In the genomic region with DNA sequence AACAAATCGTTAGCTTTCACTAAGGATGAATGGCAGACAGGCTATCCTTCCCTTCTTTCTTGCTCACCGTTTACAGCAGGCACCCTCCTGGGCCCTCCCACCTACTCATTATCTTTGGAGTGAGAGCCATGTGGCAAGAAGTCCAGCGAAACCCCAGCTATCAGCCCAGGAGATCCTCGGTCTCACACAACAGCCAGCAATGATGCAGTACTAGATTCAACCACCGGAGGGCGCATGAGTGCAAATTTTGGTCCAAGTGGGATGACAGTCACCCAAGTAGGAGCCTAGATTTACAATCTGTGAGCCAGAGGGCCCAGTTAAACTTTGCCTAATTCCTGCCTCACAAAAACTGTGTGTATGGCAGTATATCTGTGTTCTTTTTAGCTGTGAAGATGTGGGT, we compare ENCODE assay signal across 8 mouse cellular contexts. TPM values are rescaled to one million over a fixed set of nuclear protein-coding genes. Genes with fewer than 3 reads are reported as not detected.
A peak's percentile ranks its signal among the peaks of the same experiment; 100 is the strongest.
DNase-seq lines count a peak whose midpoint lies in the region; ATAC-seq and TF ChIP-seq lines count a peak whose summit lies in the region.

No protein-coding gene starts in this region.

- peak; percentile 35; the same call in 1 of the 2 replicates for ATAC-seq in G1E (ENCODE audit: extremely low read depth, insufficient number of reproducible peaks, low FRiP score, poor library complexity, severe bottlenecking)
- peak; percentile 72 for ATAC-seq in forebrain, postnatal 0 days

- peaks cover 11% of the 10 kb centered on the region for H3K27me3 ChIP-seq in G1E (ENCODE audit: insufficient read depth, low read length)
- H3K27me3 ChIP-seq in forebrain, postnatal 0 days (ENCODE audit: insufficient read depth, low read length): peaks cover 8% of the 10 kb centered on the region; the same call in 1 of the 2 replicates
- H3K27me3 ChIP-seq in thymus, adult 2 months (ENCODE audit: control insufficient read depth, insufficient read depth, low read length): peaks cover under 1% of the 10 kb centered on the region; the same call in 1 of the 2 replicates

- no peak overlapping the region for H3K4me3 ChIP-seq in G1E (ENCODE audit: low read depth, low read length)
- H3K4me3 ChIP-seq in forebrain, postnatal 0 days (ENCODE audit: low read depth, low read length): no peak overlapping the region
- H3K4me3 ChIP-seq in lung, adult 2 months (replicated peaks; ENCODE audit: extremely low read depth, low read depth, low read length): no peak overlapping the region
- H3K4me3 ChIP-seq in olfactory bulb, adult 2 months (ENCODE audit: insufficient read depth, low read depth, low read length): no peak overlapping the region
- H3K4me3 ChIP-seq in thymus, adult 2 months (ENCODE audit: control insufficient read depth, insufficient read depth, low read length): no peak overlapping the region

- peaks cover 55% of the 10 kb centered on the region for H3K4me1 ChIP-seq in G1E (ENCODE audit: insufficient read depth, low read depth, low read length)
- no peaks in the 10 kb centered on the region for H3K4me1 ChIP-seq in forebrain, postnatal 0 days (ENCODE audit: insufficient read depth)
- peaks cover 8% of the 10 kb centered on the region for H3K4me1 ChIP-seq in lung, adult 2 months (ENCODE audit: control insufficient read depth, insufficient read depth, low read length)
- H3K4me1 ChIP-seq in olfactory bulb, adult 2 months (ENCODE audit: control insufficient read depth, insufficient read depth, low read length): peaks cover 16% of the 10 kb centered on the region
- peaks cover 3% of the 10 kb centered on the region; the same call in 1 of the 2 replicates for H3K4me1 ChIP-seq in thymus, adult 2 months (replicated peaks; ENCODE audit: control insufficient read depth, insufficient read depth, low read length)

- H3K9me3 ChIP-seq in G1E (replicated peaks): no peaks in the 10 kb centered on the region
- no peaks in the 10 kb centered on the region for H3K9me3 ChIP-seq in forebrain, postnatal 0 days (ENCODE audit: low read length)

- H3K9ac ChIP-seq in forebrain, postnatal 0 days: no peak overlapping the region

- intact Hi-C loops in heart, postnatal 36 days (cut with DNase I): loop anchor here (1.0 kb wide), 2 partner anchors 19 to 32 kb away; no protein-coding TSS in a partner anchor

- peak; percentile 92 for TF ChIP-seq CTCF in G1E (IDR thresholded peaks at IDR 0.05; ENCODE audit: low read depth, low read length)
- TF ChIP-seq CTCF in forebrain, postnatal 0 days (IDR thresholded peaks at IDR 0.05; ENCODE audit: low read depth): peak; percentile 95
- peak; percentile 89 for TF ChIP-seq CTCF in lung, adult 2 months (IDR thresholded peaks at IDR 0.05; ENCODE audit: insufficient read depth, low read length)
- TF ChIP-seq CTCF in olfactory bulb, adult 2 months (IDR thresholded peaks at IDR 0.05; ENCODE audit: insufficient read depth, low read depth, low read length): peak; percentile 44
- TF ChIP-seq CTCF in thymus, adult 2 months (IDR thresholded peaks at IDR 0.05; ENCODE audit: borderline replicate concordance, control insufficient read depth, extremely low read depth, insufficient read depth, low read length, poor library complexity): peak; percentile 55; the same call in 1 of the 2 replicates

- peak overlapping the region; percentile 33; the same call in 1 of the 2 replicates for H3K4me2 ChIP-seq in forebrain, postnatal 0 days (ENCODE audit: low read depth)

- no peak for TF ChIP-seq POLR2A in lung, adult 2 months (IDR thresholded peaks at IDR 0.05; ENCODE audit: borderline replicate concordance, extremely low read depth, low read depth, low read length)
- no peak for TF ChIP-seq POLR2A in olfactory bulb, adult 2 months (IDR thresholded peaks at IDR 0.05; ENCODE audit: insufficient read depth, low read depth, low read length)
- TF ChIP-seq POLR2A in thymus, adult 2 months (IDR thresholded peaks at IDR 0.05; ENCODE audit: control insufficient read depth, extremely low read depth, insufficient read depth, low read length, poor library complexity): no peak

- DNase-seq in G1E (ENCODE audit: low spot score): peak; percentile 50
- peak; percentile 86 to 95 for DNase-seq in cerebellum, adult 18-20 months
- DNase-seq in forebrain, postnatal 0 days: peak; percentile 94
- peak; percentile 92 to 96 for DNase-seq in heart, postnatal 36 days
- peak; percentile 89 to 98 for DNase-seq in layer of hippocampus, adult 18-20 months (ENCODE audit: low spot score in 2 of 2)
- peak; percentile 95 for DNase-seq in lung, adult 2 months
- peak; percentile 85 for DNase-seq in thymus, adult 2 months

- H3K36me3 ChIP-seq in G1E (replicated peaks): no peaks in the 10 kb centered on the region
- no peaks in the 10 kb centered on the region for H3K36me3 ChIP-seq in forebrain, postnatal 0 days (ENCODE audit: insufficient read depth)
- H3K36me3 ChIP-seq in thymus, adult 2 months (ENCODE audit: control insufficient read depth, insufficient read depth, low read length): no peaks in the 10 kb centered on the region

- WGBS in forebrain, postnatal 0 days: 2% methylated on average over 6 of the region's 6 CpGs
- 5% methylated on average over 6 of the region's 6 CpGs for WGBS in lung, adult 2 months
- WGBS in olfactory bulb, adult 2 months: under 1% methylated on average over 6 of the region's 6 CpGs
- 5% methylated on average over 6 of the region's 6 CpGs for WGBS in thymus, adult 2 months

- no peak overlapping the region for H3K27ac ChIP-seq in forebrain, postnatal 0 days (ENCODE audit: low read depth, low read length)
- H3K27ac ChIP-seq in olfactory bulb, adult 2 months (ENCODE audit: insufficient read depth, low read depth, low read length): no peak overlapping the region
- no peak overlapping the region for H3K27ac ChIP-seq in thymus, adult 2 months (ENCODE audit: control insufficient read depth, insufficient read depth, low read length)

RNA-seq across cellular contexts. Expression of gene Mt2, which starts 5.2 kb away (rescaled TPM):
- total RNA-seq in G1E (2014; fragmentation: Nextera tagmentation) (541 and 661 TPM in 2 replicates), G1E (2017) (2,059 and 2,753 TPM in 2 replicates)
- 6,726 and 9,419 TPM in 2 replicates for polyA plus RNA-seq in G1E (2012)
- 36.4 and 88.1 TPM in 2 replicates for total RNA-seq in forebrain, postnatal 0 days (2014; rRNA removed)
- polyA plus RNA-seq in forebrain, postnatal 0 days (2015; fragmentation: Nextera tagmentation; extraction: Ambion mirVana): 139 and 143 TPM in 2 replicates
- total RNA-seq in heart, postnatal 36 days (2021): 100 to 1,000 TPM; 160 to 162 TPM
- total RNA-seq in layer of hippocampus, adult 18-20 months (2021): 100 to 1,000 TPM; 501 to 598 TPM
- 32.2 and 56.0 TPM in 2 replicates for polyA plus RNA-seq in lung, adult 2 months (2012; rRNA removed)
- not detected in 2 replicates for polyA plus RNA-seq in olfactory bulb, adult 2 months (2012; ENCODE audit: insufficient read depth, insufficient read length, low replicate concordance, missing spikeins)
- polyA plus RNA-seq in thymus, adult 2 months (2012; rRNA removed): 16.2 and 21.0 TPM in 2 replicates

RNA-seq across cellular contexts. Expression of gene Mt1, which starts 11.6 kb away (rescaled TPM):
- total RNA-seq in G1E (2014; fragmentation: Nextera tagmentation): 1,659 and 2,059 TPM in 2 replicates
- 5,034 and 5,354 TPM in 2 replicates for total RNA-seq in G1E (2017)
- polyA plus RNA-seq in G1E (2012): 1,198 and 3,016 TPM in 2 replicates
- 205 and 418 TPM in 2 replicates for total RNA-seq in forebrain, postnatal 0 days (2014; rRNA removed)
- 386 and 411 TPM in 2 replicates for polyA plus RNA-seq in forebrain, postnatal 0 days (2015; fragmentation: Nextera tagmentation; extraction: Ambion mirVana)
- 100 to 1,000 TPM; 482 to 504 TPM for total RNA-seq in heart, postnatal 36 days (2021)
- 100 to 1,000 TPM; 625 to 755 TPM for total RNA-seq in layer of hippocampus, adult 18-20 months (2021)
- 417 and 493 TPM in 2 replicates for polyA plus RNA-seq in lung, adult 2 months (2012; rRNA removed)
- 885 TPM in 1 of 2 replicates, not detected in the other for polyA plus RNA-seq in olfactory bulb, adult 2 months (2012; ENCODE audit: insufficient read depth, insufficient read length, low replicate concordance, missing spikeins)
- 155 and 260 TPM in 2 replicates for polyA plus RNA-seq in thymus, adult 2 months (2012; rRNA removed)

RNA-seq across cellular contexts. Expression of gene Mt3, which starts 14.8 kb away (rescaled TPM):
- total RNA-seq in G1E (2014; fragmentation: Nextera tagmentation) (not detected in 2 replicates), G1E (2017) (not detected in 2 replicates)
- not detected in 2 replicates for polyA plus RNA-seq in G1E (2012)
- 151 and 445 TPM in 2 replicates for total RNA-seq in forebrain, postnatal 0 days (2014; rRNA removed)
- 316 and 341 TPM in 2 replicates for polyA plus RNA-seq in forebrain, postnatal 0 days (2015; fragmentation: Nextera tagmentation; extraction: Ambion mirVana)
- 1 to 10 TPM; 1.9 to 4.1 TPM for total RNA-seq in heart, postnatal 36 days (2021)
- total RNA-seq in layer of hippocampus, adult 18-20 months (2021): 1,000 to 10,000 TPM; 1,203 to 1,275 TPM
- 1.4 and 1.6 TPM in 2 replicates for polyA plus RNA-seq in lung, adult 2 months (2012; rRNA removed)
- polyA plus RNA-seq in olfactory bulb, adult 2 months (2012; ENCODE audit: insufficient read depth, insufficient read length, low replicate concordance, missing spikeins): not detected in 2 replicates
- polyA plus RNA-seq in thymus, adult 2 months (2012; rRNA removed): 0.96 and 1.9 TPM in 2 replicates

RNA-seq across cellular contexts. Expression of gene Mt4, which starts 30.2 kb away (rescaled TPM):
- total RNA-seq in G1E (2014; fragmentation: Nextera tagmentation): not detected in 2 replicates
- total RNA-seq in G1E (2017): not detected in 2 replicates
- polyA plus RNA-seq in G1E (2012): not detected in 2 replicates
- total RNA-seq in forebrain, postnatal 0 days (2014; rRNA removed): not detected in 2 replicates
- not detected in 2 replicates for polyA plus RNA-seq in forebrain, postnatal 0 days (2015; fragmentation: Nextera tagmentation; extraction: Ambion mirVana)
- not detected for total RNA-seq in heart, postnatal 36 days (2021)
- not detected for total RNA-seq in layer of hippocampus, adult 18-20 months (2021)
- polyA plus RNA-seq in lung, adult 2 months (2012; rRNA removed): 935 TPM in 1 of 2 replicates, not detected in the other
- polyA plus RNA-seq in olfactory bulb, adult 2 months (2012; ENCODE audit: insufficient read depth, insufficient read length, low replicate concordance, missing spikeins): not detected in 2 replicates
- 6.5 and 12.1 TPM in 2 replicates for polyA plus RNA-seq in thymus, adult 2 months (2012; rRNA removed)

RNA-seq across cellular contexts. Expression of gene Nup93, which starts 47.1 kb away (rescaled TPM):
- 37.7 and 39.9 TPM in 2 replicates for total RNA-seq in G1E (2014; fragmentation: Nextera tagmentation)
- total RNA-seq in G1E (2017): 40.8 and 42.5 TPM in 2 replicates
- polyA plus RNA-seq in G1E (2012): 5.6 and 6.0 TPM in 2 replicates
- total RNA-seq in forebrain, postnatal 0 days (2014; rRNA removed): 43.7 and 44.5 TPM in 2 replicates
- 31.4 and 36.7 TPM in 2 replicates for polyA plus RNA-seq in forebrain, postnatal 0 days (2015; fragmentation: Nextera tagmentation; extraction: Ambion mirVana)
- 10 to 100 TPM; 15.1 to 15.2 TPM for total RNA-seq in heart, postnatal 36 days (2021)
- total RNA-seq in layer of hippocampus, adult 18-20 months (2021): 10 to 100 TPM; 44.3 to 52.6 TPM
- 10.7 and 15.9 TPM in 2 replicates for polyA plus RNA-seq in lung, adult 2 months (2012; rRNA removed)
- not detected in 2 replicates for polyA plus RNA-seq in olfactory bulb, adult 2 months (2012; ENCODE audit: insufficient read depth, insufficient read length, low replicate concordance, missing spikeins)
- 28.1 and 28.2 TPM in 2 replicates for polyA plus RNA-seq in thymus, adult 2 months (2012; rRNA removed)

Comparison
In these comparisons a context has a peak if more than half of its experiments do, and no peak if none do; other contexts are left out.
1. CTCF ChIP-seq: peak in every context shown above with its lines; median percentile 95 in forebrain, postnatal 0 days; 92 in G1E; 89 in lung, adult 2 months; 55 in thymus, adult 2 months; 44 in olfactory bulb, adult 2 months.
2. RNA of gene Mt2, which starts 5.2 kb away (polyA plus RNA-seq): 6,726 to 9,419 TPM in G1E; 139 to 143 TPM in forebrain, postnatal 0 days, 32.2 to 56.0 TPM in lung, adult 2 months, 16.2 to 21.0 TPM in thymus, adult 2 months and not detected in olfactory bulb, adult 2 months; every median in the first group is over 10 times any median in the second.
3. RNA of gene Mt3, which starts 14.8 kb away (polyA plus RNA-seq): 316 to 341 TPM in forebrain, postnatal 0 days; 0.96 to 1.9 TPM in thymus, adult 2 months, 1.4 to 1.6 TPM in lung, adult 2 months, not detected in G1E and not detected in olfactory bulb, adult 2 months; every median in the first group is over 100 times any median in the second.
4. Peak in every context shown above with its lines, with median percentiles within 50 percentile points of each other: DNase-seq.